Mouse (Mus musculus): Measurements from ENCODE around the gene Hoxd10. TPM values are rescaled to one million over a fixed set of nuclear protein-coding genes. Genes with fewer than 3 reads are reported as not detected.

Gene Hoxd10
- polyA plus RNA-seq, 1 experiment from 2014 or later = 1.6 TPM

- Histone ChIP-seq H3K27me3 (replicated peaks; ENCODE audit: control insufficient read depth, insufficient read depth, low read length) (peaks cover 97% of the 10 kb centered on the region), H3K36me3 (ENCODE audit: control insufficient read depth, insufficient read depth) (no peaks in the 10 kb centered on the region), H3K9me3 (ENCODE audit: control insufficient read depth) (no peaks in the 10 kb centered on the region), H3K9ac (ENCODE audit: low read depth, low read length) (no peak overlapping the region), H3K4me3 (ENCODE audit: low read depth, low read length) (peak overlapping the region; percentile 6; the same call in 1 of the 2 replicates), H3K4me2 (replicated peaks; ENCODE audit: low read depth) (0 out of 2 replicates have a peak overlapping the region, but pooled peaks have one; percentile 33), H3K4me1 (replicated peaks; ENCODE audit: control insufficient read depth, insufficient read depth, low read length) (no peaks in the 10 kb centered on the region), H3K27ac (ENCODE audit: low read depth, low read length) (no peak overlapping the region)
- WGBS = 1% methylated on average over 14 of the region's 14 CpGs
- peak; percentile 66 for TF ChIP-seq CTCF (IDR thresholded peaks at IDR 0.05; ENCODE audit: low read depth)
- ATAC-seq = no peak
Measured at GRCm38 (mm10) chr2:74661685-74662084, 30.0 kb upstream of the Hoxd10 start.

GRCm38 (mm10) chr2:74663291-74663925, 28.3 kb upstream of the Hoxd10 start:
- no peaks in the 10 kb centered on the region for H3K36me3 ChIP-seq (ENCODE audit: control insufficient read depth, insufficient read depth)
- 0 out of 2 replicates have a peak, but pooled peaks cover 3% of the 10 kb centered on the region for H3K4me1 ChIP-seq (replicated peaks; ENCODE audit: control insufficient read depth, insufficient read depth, low read length)
- no peak overlapping the region for H3K9ac ChIP-seq (ENCODE audit: low read depth, low read length)
- no peaks in the 10 kb centered on the region for H3K9me3 ChIP-seq (ENCODE audit: control insufficient read depth)
- no peak overlapping the region for H3K27ac ChIP-seq (ENCODE audit: low read depth, low read length)
- TF ChIP-seq CTCF (IDR thresholded peaks at IDR 0.05; ENCODE audit: low read depth) = peak; percentile 79
- no peak for ATAC-seq
- no peak overlapping the region for H3K4me3 ChIP-seq (ENCODE audit: low read depth, low read length)
- no peak overlapping the region for H3K4me2 ChIP-seq (replicated peaks; ENCODE audit: low read depth)
- 4% methylated on average over 18 of the region's 18 CpGs for WGBS
- H3K27me3 ChIP-seq (replicated peaks; ENCODE audit: control insufficient read depth, insufficient read depth, low read length) = peaks cover 97% of the 10 kb centered on the region

- ATAC-seq = no peak
- TF ChIP-seq CTCF (IDR thresholded peaks at IDR 0.05; ENCODE audit: low read depth) = no peak
- peaks cover 96% of the 10 kb centered on the region for H3K27me3 ChIP-seq (replicated peaks; ENCODE audit: control insufficient read depth, insufficient read depth, low read length)
Measured at GRCm38 (mm10) chr2:74666411-74666810, 25.3 kb upstream of the Hoxd10 start.

GRCm38 (mm10) chr2:74667191-74667841, 24.4 kb upstream of the Hoxd10 start:
- no peak for TF ChIP-seq CTCF (IDR thresholded peaks at IDR 0.05; ENCODE audit: low read depth)
- no peaks in the 10 kb centered on the region for H3K36me3 ChIP-seq (ENCODE audit: control insufficient read depth, insufficient read depth)
- H3K9ac ChIP-seq (ENCODE audit: low read depth, low read length) = no peak overlapping the region
- H3K4me3 ChIP-seq (ENCODE audit: low read depth, low read length) = peak overlapping the region; percentile 42; the same call in 1 of the 2 replicates
- H3K27ac ChIP-seq (ENCODE audit: low read depth, low read length) = no peak overlapping the region
- no peak overlapping the region for H3K4me2 ChIP-seq (replicated peaks; ENCODE audit: low read depth)
- H3K27me3 ChIP-seq (replicated peaks; ENCODE audit: control insufficient read depth, insufficient read depth, low read length) = peaks cover 96% of the 10 kb centered on the region
- no peaks in the 10 kb centered on the region for H3K9me3 ChIP-seq (ENCODE audit: control insufficient read depth)
- 0 out of 2 replicates have a peak, but pooled peaks cover 3% of the 10 kb centered on the region for H3K4me1 ChIP-seq (replicated peaks; ENCODE audit: control insufficient read depth, insufficient read depth, low read length)
- 4% methylated on average over 36 of the region's 36 CpGs for WGBS
- ATAC-seq = no peak

More at GRCm38 (mm10) chr2:74666411-74666810, 25.3 kb upstream of the Hoxd10 start:
- Histone ChIP-seq H3K36me3 (ENCODE audit: control insufficient read depth, insufficient read depth) (no peaks in the 10 kb centered on the region), H3K4me1 (replicated peaks; ENCODE audit: control insufficient read depth, insufficient read depth, low read length) (0 out of 2 replicates have a peak, but pooled peaks cover 3% of the 10 kb centered on the region), H3K4me2 (replicated peaks; ENCODE audit: low read depth) (no peak overlapping the region), H3K27ac (ENCODE audit: low read depth, low read length) (no peak overlapping the region), H3K9ac (ENCODE audit: low read depth, low read length) (no peak overlapping the region), H3K9me3 (ENCODE audit: control insufficient read depth) (no peaks in the 10 kb centered on the region), H3K4me3 (ENCODE audit: low read depth, low read length) (no peak overlapping the region)
- WGBS = 3% methylated on average over 7 of the region's 7 CpGs

- Histone ChIP-seq H3K9ac (ENCODE audit: low read depth, low read length) (no peak within 1 kb of the TSS), H3K9me3 (ENCODE audit: control insufficient read depth) (no peaks in the 10 kb centered on the region), H3K4me1 (replicated peaks; ENCODE audit: control insufficient read depth, insufficient read depth, low read length) (0 out of 2 replicates have a peak, but pooled peaks cover 3% of the 10 kb centered on the region), H3K27me3 (replicated peaks; ENCODE audit: control insufficient read depth, insufficient read depth, low read length) (peaks cover 96% of the 10 kb centered on the region), H3K27ac (ENCODE audit: low read depth, low read length) (no peak within 1 kb of the TSS), H3K4me2 (replicated peaks; ENCODE audit: low read depth) (peak within 1 kb of the TSS; percentile 71), H3K4me3 (ENCODE audit: low read depth, low read length) (peak within 1 kb of the TSS; percentile 42), H3K36me3 (ENCODE audit: control insufficient read depth, insufficient read depth) (no peaks in the 10 kb centered on the region)
- WGBS = under 1% methylated on average over 31 of the region's 51 CpGs
- TF ChIP-seq CTCF (IDR thresholded peaks at IDR 0.05; ENCODE audit: low read depth) = no peak
- peak; percentile 36; the same call in 1 of the 2 replicates for ATAC-seq
Measured at GRCm38 (mm10) chr2:74667842-74668357, 23.8 kb upstream of the Hoxd10 start, which contains the start of gene Hoxd13. Hoxd13 (plus strand) TSS chr2:74668310.
